Mouse (Mus musculus): ENCODE results near the gene Pabpc4. TPM values are rescaled to one million over a fixed set of nuclear protein-coding genes. Genes with fewer than 3 reads are reported as not detected.

Gene Pabpc4
- 318 and 326 TPM in 2 replicates for total RNA-seq (2012; rRNA removed)
- 206 and 207 TPM in 2 replicates for total RNA-seq (2014; rRNA removed)
- 370 and 444 TPM in 2 replicates for polyA plus RNA-seq (2012; ENCODE audit: insufficient read length, low read depth)

DNA sequence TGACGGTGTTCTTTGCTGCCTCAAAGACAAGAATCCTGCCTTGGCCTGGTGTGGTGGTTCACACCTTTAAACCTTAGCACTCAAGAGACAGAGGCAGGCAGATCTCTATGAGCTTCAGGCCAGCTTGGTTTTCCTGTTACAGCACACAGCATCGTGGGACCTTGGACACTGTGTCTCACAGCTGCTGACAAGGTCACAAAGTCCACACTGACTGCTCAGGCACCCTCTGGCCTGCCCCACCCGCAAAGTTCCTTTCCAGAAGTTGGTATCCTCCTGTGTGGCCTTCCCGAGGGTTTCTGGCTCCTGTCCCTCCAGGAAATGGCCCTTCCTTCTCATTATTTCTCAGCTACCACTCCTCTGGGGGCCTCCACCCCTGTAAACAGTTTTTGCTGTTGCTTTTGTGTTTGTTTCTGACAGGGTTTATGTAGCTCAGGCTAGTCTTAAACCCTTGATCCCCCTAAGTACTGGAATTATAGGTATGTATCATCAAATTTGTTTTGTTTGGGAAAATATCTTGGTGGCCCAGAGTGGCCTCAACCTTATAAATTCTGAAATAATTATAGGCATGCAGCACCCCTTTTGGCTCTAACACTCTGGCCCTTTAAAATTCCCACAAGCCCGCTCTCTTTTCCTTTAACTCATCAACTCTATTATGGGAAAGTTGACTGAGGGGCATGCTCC, at the start of gene Pabpc4:
Gene Pabpc4, plus strand, starts transcription at position 631 of the 681 bp plus-strand sequence.
- in situ Hi-C loops (cut with MboI; ENCODE audit: low pct_ligation_motif_present, low pct_unique_long_range_greater_than_20kb, low sequenced_read_pairs) (loop anchor here (5.0 kb wide), 1 partner anchor 40 kb away; no protein-coding TSS in a partner anchor), dilution Hi-C loops (cut with MboI; ENCODE audit: extremely low pct_ligation_motif_present, extremely low pct_unique_long_range_greater_than_20kb, low sequenced_read_pairs) (no loop called here)
- no peak within 1 kb of the TSS for H3K27ac ChIP-seq (ENCODE audit: insufficient read depth, low read depth)
- H3K4me3 ChIP-seq (replicated peaks in 1 of 3; ENCODE audit: low read depth in 2 of 3, low read length in 2 of 3, poor library complexity in 1 of 3): no peak within 1 kb of the TSS
- no peaks in the 10 kb centered on the region for H3K4me1 ChIP-seq (ENCODE audit: control insufficient read depth in 1 of 2, insufficient read depth in 2 of 2)
- no peak for TF ChIP-seq CHD2 (IDR thresholded peaks at IDR 0.05; ENCODE audit: low read length)
- TF ChIP-seq USF1 (IDR thresholded peaks at IDR 0.05; ENCODE audit: low read depth, low read length): no peak
- no peak for TF ChIP-seq JUN (IDR thresholded peaks at IDR 0.05; ENCODE audit: insufficient read depth, low read depth, low read length)
- TF ChIP-seq PAX5 (IDR thresholded peaks at IDR 0.05; ENCODE audit: low read length): no peak
- no peak for TF ChIP-seq RAD21 (IDR thresholded peaks at IDR 0.05; ENCODE audit: low read depth, low read length)
- no peak for TF ChIP-seq ZKSCAN1 (IDR thresholded peaks at IDR 0.05; ENCODE audit: borderline replicate concordance, low read depth, low read length)
- TF ChIP-seq MAFK (IDR thresholded peaks at IDR 0.05; ENCODE audit: insufficient replicate concordance, low read length): no peak
- no peak for TF ChIP-seq BHLHE40 (IDR thresholded peaks at IDR 0.05; ENCODE audit: low read depth, low read length)
- TF ChIP-seq SMC3 (IDR thresholded peaks at IDR 0.05; ENCODE audit: low read depth, low read length): no peak
- no peak for TF ChIP-seq MAX (IDR thresholded peaks at IDR 0.05; ENCODE audit: low read length)
- no peak for TF ChIP-seq IRF4 (IDR thresholded peaks at IDR 0.05; ENCODE audit: low read depth, low read length)
- no peak for TF ChIP-seq ETS1 (conservative IDR thresholded peaks at IDR 0.05; ENCODE audit: low read depth, low read length)
- no peaks in the 10 kb centered on the region for H3K36me3 ChIP-seq (replicated peaks in 1 of 2; ENCODE audit: control insufficient read depth in 1 of 2, insufficient read depth in 1 of 2, low read length in 1 of 2)
- H3K27me3 ChIP-seq (replicated peaks): peaks cover 43% of the 10 kb centered on the region
- H3K4me2 ChIP-seq (ENCODE audit: insufficient read depth, low read depth, poor library complexity, severe bottlenecking): no peak within 1 kb of the TSS
- H3K9me3 ChIP-seq (replicated peaks; ENCODE audit: low read length): no peaks in the 10 kb centered on the region
- no peak within 1 kb of the TSS for H3K9ac ChIP-seq (ENCODE audit: insufficient read depth, low read depth)
- no peaks in the 10 kb centered on the region for H3K79me2 ChIP-seq (replicated peaks; ENCODE audit: control insufficient read depth, extremely low read depth, insufficient read depth, poor library complexity, severe bottlenecking)
- DNase-seq (ENCODE audit: extremely low read depth): no peak

DNA sequence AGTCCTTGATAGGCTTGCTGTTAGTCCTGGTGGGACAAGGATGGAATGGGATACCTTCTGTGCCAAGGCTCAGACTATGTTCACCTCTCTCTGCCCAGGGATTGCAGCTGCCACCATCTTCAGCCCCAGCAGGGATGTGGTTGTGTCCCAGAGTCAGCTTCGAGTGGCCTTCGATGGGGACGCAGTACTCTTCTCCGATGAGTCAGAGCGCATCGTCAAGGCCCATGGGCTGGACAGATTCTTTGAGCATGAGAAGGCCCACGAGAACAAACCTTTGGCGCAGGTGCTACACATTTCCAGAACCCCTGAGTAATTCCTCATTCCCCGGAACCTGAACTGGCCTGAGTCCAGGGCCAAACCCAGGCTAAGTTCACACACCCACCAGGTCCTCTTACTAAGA, 48.2 kb upstream of the Pabpc4 start:
- dilution Hi-C loops (cut with MboI; ENCODE audit: extremely low pct_ligation_motif_present, extremely low pct_unique_long_range_greater_than_20kb, low sequenced_read_pairs) (no loop called here), in situ Hi-C loops (cut with MboI; ENCODE audit: low pct_ligation_motif_present, low pct_unique_long_range_greater_than_20kb, low sequenced_read_pairs) (no loop called here)
- H3K4me2 ChIP-seq (ENCODE audit: insufficient read depth, low read depth, poor library complexity, severe bottlenecking): no peak overlapping the region
- H3K9me3 ChIP-seq (replicated peaks; ENCODE audit: low read length): no peaks in the 10 kb centered on the region
- no peak overlapping the region for H3K27ac ChIP-seq (ENCODE audit: insufficient read depth, low read depth)
- peaks cover 93% of the 10 kb centered on the region for H3K27me3 ChIP-seq (replicated peaks)
- DNase-seq (ENCODE audit: extremely low read depth): no peak
- no peak for TF ChIP-seq BHLHE40 (IDR thresholded peaks at IDR 0.05; ENCODE audit: low read depth, low read length)
- no peak for TF ChIP-seq EP300 (IDR thresholded peaks at IDR 0.05; ENCODE audit: low read length)
- TF ChIP-seq TCF12 (IDR thresholded peaks at IDR 0.05; ENCODE audit: low read depth, low read length): no peak
- TF ChIP-seq MYC (IDR thresholded peaks at IDR 0.05; ENCODE audit: low read depth, low read length): no peak
- TF ChIP-seq UBTF (IDR thresholded peaks at IDR 0.05; ENCODE audit: low read depth, low read length): no peak
- no peak for TF ChIP-seq NRF1 (IDR thresholded peaks at IDR 0.05; ENCODE audit: low read depth, low read length)
- no peak overlapping the region for H3K9ac ChIP-seq (ENCODE audit: insufficient read depth, low read depth)
- H3K4me1 ChIP-seq (ENCODE audit: control insufficient read depth in 1 of 2, insufficient read depth in 2 of 2): no peaks in the 10 kb centered on the region
- no peaks in the 10 kb centered on the region for H3K79me2 ChIP-seq (replicated peaks; ENCODE audit: control insufficient read depth, extremely low read depth, insufficient read depth, poor library complexity, severe bottlenecking)
- no peaks in the 10 kb centered on the region for H3K36me3 ChIP-seq (replicated peaks in 1 of 2; ENCODE audit: control insufficient read depth in 1 of 2, insufficient read depth in 1 of 2, low read length in 1 of 2)
- no peak overlapping the region for H3K4me3 ChIP-seq (replicated peaks in 1 of 3; ENCODE audit: low read depth in 2 of 3, low read length in 2 of 3, poor library complexity in 1 of 3)
